Mouse (Mus musculus) thymus, adult 2 months (tissue): ENCODE results near the gene Schip1.

Source experiments
- CTCF ChIP-seq: fragments of 200-500 bp; IDR thresholded peaks from 2 replicates; pipeline ENCODE4 v1.5.1; 2012; ENCODE audit warnings: mild to moderate bottlenecking, control low read depth, low read length, moderate library complexity, borderline replicate concordance; ENCODE audit not compliant: control insufficient read depth, poor library complexity, insufficient read depth; ENCODE audit errors: extremely low read depth
- POLR2A ChIP-seq: fragments of 200-500 bp; IDR thresholded peaks from 2 replicates; pipeline ENCODE4 v1.6.1; 2012; ENCODE audit warnings: mild to moderate bottlenecking, low read length, control low read depth, moderate library complexity; ENCODE audit not compliant: control insufficient read depth, poor library complexity, insufficient read depth; ENCODE audit errors: extremely low read depth

- TF ChIP-seq POLR2A (no peak), CTCF (no peak)
Observed at GRCm38 (mm10) chr3:68604467-68604866, 539.9 kb downstream of the Schip1 start.
